Mouse (Mus musculus): ENCODE measurements around the gene Arl8b. TPM values are rescaled to one million over a fixed set of nuclear protein-coding genes. Genes with fewer than 3 reads are reported as not detected.

Arl8b gene
- polyA plus RNA-seq, 2 experiments = 28.0 to 76.5 TPM

- Histone ChIP-seq H3K36me3 (ENCODE audit: control insufficient read depth, insufficient read depth, low read length) (no peaks in the 10 kb centered on the region), H3K9ac (ENCODE audit: low read depth, low read length, severe bottlenecking) (no peak overlapping the region), H3K9me3 (ENCODE audit: control insufficient read depth, low read length) (no peaks in the 10 kb centered on the region), H3K27ac (replicated peaks; ENCODE audit: low read depth, low read length) (no peak overlapping the region), H3K4me3 (replicated peaks; ENCODE audit: low read length) (no peak overlapping the region), H3K4me1 (ENCODE audit: control insufficient read depth, insufficient read depth, low read length) (no peaks in the 10 kb centered on the region), H3K4me2 (replicated peaks; ENCODE audit: low read depth, low read length, severe bottlenecking) (no peak overlapping the region), H3K27me3 (ENCODE audit: control insufficient read depth, insufficient read depth, low read length) (no peaks in the 10 kb centered on the region)
- ATAC-seq (ENCODE audit: low FRiP score, low read depth) = no peak
- DNase-seq (ENCODE audit: low spot score) = no peak
- 37% methylated on average over 1 of the region's 1 CpGs for WGBS
- TF ChIP-seq POLR2A (IDR thresholded peaks at IDR 0.05; ENCODE audit: borderline replicate concordance, extremely low read depth, insufficient read depth, insufficient read length) = no peak
These were observed 22.3 kb downstream of the Arl8b start for GRCm38 (mm10) chr6:108805194-108805593.

- Histone ChIP-seq H3K27ac (replicated peaks; ENCODE audit: low read depth, low read length) (no peak overlapping the region), H3K4me3 (replicated peaks; ENCODE audit: low read length) (no peak overlapping the region), H3K27me3 (ENCODE audit: control insufficient read depth, insufficient read depth, low read length) (no peaks in the 10 kb centered on the region), H3K9ac (ENCODE audit: low read depth, low read length, severe bottlenecking) (no peak overlapping the region), H3K4me1 (ENCODE audit: control insufficient read depth, insufficient read depth, low read length) (no peaks in the 10 kb centered on the region), H3K4me2 (replicated peaks; ENCODE audit: low read depth, low read length, severe bottlenecking) (no peak overlapping the region), H3K36me3 (ENCODE audit: control insufficient read depth, insufficient read depth, low read length) (no peaks in the 10 kb centered on the region), H3K9me3 (ENCODE audit: control insufficient read depth, low read length) (no peaks in the 10 kb centered on the region)
- DNase-seq (ENCODE audit: low spot score) (no peak), ATAC-seq (ENCODE audit: low FRiP score, low read depth) (no peak)
- no peak for TF ChIP-seq POLR2A (IDR thresholded peaks at IDR 0.05; ENCODE audit: borderline replicate concordance, extremely low read depth, insufficient read depth, insufficient read length)
- WGBS = 74% methylated on average over 7 of the region's 7 CpGs
These were observed 23.0 kb downstream of the Arl8b start for GRCm38 (mm10) chr6:108805871-108806270.

- H3K36me3 ChIP-seq (ENCODE audit: control insufficient read depth, insufficient read depth, low read length) = no peaks in the 10 kb centered on the region
- H3K4me3 ChIP-seq (replicated peaks; ENCODE audit: low read length) = no peak overlapping the region
- ATAC-seq (ENCODE audit: low FRiP score, low read depth) = no peak
- H3K9me3 ChIP-seq (ENCODE audit: control insufficient read depth, low read length) = no peaks in the 10 kb centered on the region
- no peak overlapping the region for H3K27ac ChIP-seq (replicated peaks; ENCODE audit: low read depth, low read length)
- H3K9ac ChIP-seq (ENCODE audit: low read depth, low read length, severe bottlenecking) = no peak overlapping the region
- no peak overlapping the region for H3K4me2 ChIP-seq (replicated peaks; ENCODE audit: low read depth, low read length, severe bottlenecking)
- no peaks in the 10 kb centered on the region for H3K27me3 ChIP-seq (ENCODE audit: control insufficient read depth, insufficient read depth, low read length)
- H3K4me1 ChIP-seq (ENCODE audit: control insufficient read depth, insufficient read depth, low read length) = no peaks in the 10 kb centered on the region
- 67% methylated on average over 3 of the region's 3 CpGs for WGBS
- TF ChIP-seq POLR2A (IDR thresholded peaks at IDR 0.05; ENCODE audit: borderline replicate concordance, extremely low read depth, insufficient read depth, insufficient read length) = no peak
- no peak for DNase-seq (ENCODE audit: low spot score)
These were observed 24.5 kb downstream of the Arl8b start for GRCm38 (mm10) chr6:108807446-108807845.

GRCm38 (mm10) chr6:108808786-108809185, 25.9 kb downstream of the Arl8b start:
- H3K27ac ChIP-seq (replicated peaks; ENCODE audit: low read depth, low read length) = no peak overlapping the region
- TF ChIP-seq POLR2A (IDR thresholded peaks at IDR 0.05; ENCODE audit: borderline replicate concordance, extremely low read depth, insufficient read depth, insufficient read length) = no peak
- no peaks in the 10 kb centered on the region for H3K27me3 ChIP-seq (ENCODE audit: control insufficient read depth, insufficient read depth, low read length)
- no peak for DNase-seq (ENCODE audit: low spot score)
- no peak for ATAC-seq (ENCODE audit: low FRiP score, low read depth)
- no peak overlapping the region for H3K4me3 ChIP-seq (replicated peaks; ENCODE audit: low read length)
- no peaks in the 10 kb centered on the region for H3K9me3 ChIP-seq (ENCODE audit: control insufficient read depth, low read length)
- whole genome bisulfite sequencing = 73% methylated on average over 1 of the region's 1 CpGs
- H3K9ac ChIP-seq (ENCODE audit: low read depth, low read length, severe bottlenecking) = no peak overlapping the region
- H3K4me2 ChIP-seq (replicated peaks; ENCODE audit: low read depth, low read length, severe bottlenecking) = no peak overlapping the region
- no peaks in the 10 kb centered on the region for H3K36me3 ChIP-seq (ENCODE audit: control insufficient read depth, insufficient read depth, low read length)
- no peaks in the 10 kb centered on the region for H3K4me1 ChIP-seq (ENCODE audit: control insufficient read depth, insufficient read depth, low read length)

- Histone ChIP-seq H3K9ac (ENCODE audit: low read depth, low read length, severe bottlenecking) (no peak overlapping the region), H3K4me2 (replicated peaks; ENCODE audit: low read depth, low read length, severe bottlenecking) (no peak overlapping the region), H3K4me1 (ENCODE audit: control insufficient read depth, insufficient read depth, low read length) (no peaks in the 10 kb centered on the region), H3K9me3 (ENCODE audit: control insufficient read depth, low read length) (no peaks in the 10 kb centered on the region), H3K27me3 (ENCODE audit: control insufficient read depth, insufficient read depth, low read length) (no peaks in the 10 kb centered on the region), H3K27ac (replicated peaks; ENCODE audit: low read depth, low read length) (no peak overlapping the region), H3K4me3 (replicated peaks; ENCODE audit: low read length) (no peak overlapping the region), H3K36me3 (ENCODE audit: control insufficient read depth, insufficient read depth, low read length) (no peaks in the 10 kb centered on the region)
- DNase-seq (ENCODE audit: low spot score) = no peak
- ATAC-seq (ENCODE audit: low FRiP score, low read depth) = no peak
- 74% methylated on average over 10 of the region's 10 CpGs for WGBS
- TF ChIP-seq POLR2A (IDR thresholded peaks at IDR 0.05; ENCODE audit: borderline replicate concordance, extremely low read depth, insufficient read depth, insufficient read length) = no peak
These were observed 27.3 kb downstream of the Arl8b start for GRCm38 (mm10) chr6:108810237-108810636.

GRCm38 (mm10) chr6:108812134-108812533, 29.2 kb downstream of the Arl8b start:
- Histone ChIP-seq H3K27ac (replicated peaks; ENCODE audit: low read depth, low read length) (no peak overlapping the region), H3K9ac (ENCODE audit: low read depth, low read length, severe bottlenecking) (no peak overlapping the region), H3K9me3 (ENCODE audit: control insufficient read depth, low read length) (no peaks in the 10 kb centered on the region), H3K4me3 (replicated peaks; ENCODE audit: low read length) (no peak overlapping the region), H3K27me3 (ENCODE audit: control insufficient read depth, insufficient read depth, low read length) (no peaks in the 10 kb centered on the region), H3K4me2 (replicated peaks; ENCODE audit: low read depth, low read length, severe bottlenecking) (no peak overlapping the region), H3K4me1 (ENCODE audit: control insufficient read depth, insufficient read depth, low read length) (no peaks in the 10 kb centered on the region), H3K36me3 (ENCODE audit: control insufficient read depth, insufficient read depth, low read length) (peaks cover 14% of the 10 kb centered on the region; the same call in 1 of the 2 replicates)
- WGBS = 80% methylated on average over 2 of the region's 2 CpGs
- no peak for DNase-seq (ENCODE audit: low spot score)
- ATAC-seq (ENCODE audit: low FRiP score, low read depth) = no peak
- TF ChIP-seq POLR2A (IDR thresholded peaks at IDR 0.05; ENCODE audit: borderline replicate concordance, extremely low read depth, insufficient read depth, insufficient read length) = no peak
